Mouse (Mus musculus): ENCODE data around the gene Sorcs2.

GRCm38 (mm10) chr5:36301166-36301565 lies 96.8 kb downstream of the Sorcs2 start:
- TF ChIP-seq CTCF (IDR thresholded peaks at IDR 0.05; ENCODE audit: extremely low read depth, insufficient read depth, insufficient read length, insufficient replicate concordance) = no peak
- TF ChIP-seq POLR2A (IDR thresholded peaks at IDR 0.05; ENCODE audit: low read depth, low read length) = no peak

Measured in spleen, adult 2 months (tissue).